Mouse (Mus musculus) right cerebral cortex, postnatal 25 days (tissue): Measurements from ENCODE around the gene Ndufaf2.

ENCODE experiments used
- DNase-seq: peaks from one replicate; pipeline ENCODE4 v3.0.0; 2022

Gene Ndufaf2

GRCm38 (mm10) chr13:108158465-108159240 is at the start of gene Ndufaf2, which contains the start of gene Ercc8:
Gene Ndufaf2, minus strand, starts transcription at chr13:108158623.
Gene Ercc8, plus strand, starts transcription at chr13:108158731.
- peak; percentile 94 for DNase-seq

DNA sequence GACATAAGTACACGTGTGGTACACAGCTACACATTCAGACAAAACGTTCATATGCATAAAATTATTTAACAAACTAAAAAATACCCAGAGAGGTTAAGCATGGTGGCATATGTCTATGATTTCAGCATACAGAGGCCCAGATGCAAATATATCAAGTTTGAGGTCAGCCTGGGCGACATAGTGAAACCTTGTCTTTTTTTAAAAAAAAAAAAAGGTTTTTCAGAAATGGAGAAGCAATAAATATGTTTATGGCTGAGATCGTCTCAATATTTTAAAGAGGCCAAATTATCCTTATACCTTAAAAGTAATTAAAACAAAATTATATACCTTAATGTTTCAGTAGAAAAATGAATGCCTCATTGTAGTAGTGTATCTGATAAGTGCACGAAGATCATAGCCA is 49.7 kb upstream of the Ndufaf2 start:
- DNase-seq, result no peak

DNA sequence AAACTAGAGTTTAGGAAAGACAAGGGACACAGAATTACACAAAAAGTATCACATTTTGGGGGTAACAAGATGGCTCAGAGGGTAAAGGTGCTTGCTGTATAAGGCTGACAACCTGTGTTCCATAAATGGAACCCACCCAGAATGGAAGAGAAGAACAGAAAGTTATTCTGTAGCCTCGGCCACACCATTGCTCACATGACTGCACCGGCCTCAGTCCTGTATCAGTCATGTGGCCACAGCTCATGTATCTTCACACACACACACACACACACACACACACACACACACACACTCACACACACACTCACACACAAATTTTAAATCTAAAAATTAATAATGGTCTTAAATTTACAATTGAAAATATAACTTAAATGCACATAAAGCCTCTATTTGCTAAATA is 49.0 kb upstream of the Ndufaf2 start:
- DNase-seq, result no peak

- DNase-seq, result no peak
These were observed 46.4 kb upstream of the Ndufaf2 start for GRCm38 (mm10) chr13:108204857-108205256.

DNA sequence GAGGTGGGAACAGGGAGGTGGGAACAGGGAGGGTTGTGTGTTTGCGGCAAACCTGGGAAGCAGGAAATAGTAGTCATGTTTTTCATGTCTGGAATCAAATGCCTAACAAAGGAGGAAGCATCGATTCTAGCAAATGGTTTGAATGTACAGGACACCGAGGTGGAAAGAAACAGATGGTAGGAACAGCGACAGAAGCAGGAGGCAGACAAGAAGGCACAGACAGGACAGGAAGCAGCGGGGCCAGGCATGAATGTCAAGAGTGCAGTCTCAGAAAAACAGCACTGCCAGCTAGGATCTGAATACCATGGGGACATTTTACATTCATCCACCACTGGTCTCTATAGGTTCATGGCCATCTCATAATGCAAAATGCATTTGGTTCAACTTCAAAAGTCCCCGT is 37.1 kb upstream of the Ndufaf2 start:
- no peak for DNase-seq

GRCm38 (mm10) chr13:108191074-108191720 is 32.8 kb upstream of the Ndufaf2 start:
- peak; percentile 52 for DNase-seq

- no peak for DNase-seq
These were observed 29.6 kb upstream of the Ndufaf2 start for GRCm38 (mm10) chr13:108187994-108188393.

DNA sequence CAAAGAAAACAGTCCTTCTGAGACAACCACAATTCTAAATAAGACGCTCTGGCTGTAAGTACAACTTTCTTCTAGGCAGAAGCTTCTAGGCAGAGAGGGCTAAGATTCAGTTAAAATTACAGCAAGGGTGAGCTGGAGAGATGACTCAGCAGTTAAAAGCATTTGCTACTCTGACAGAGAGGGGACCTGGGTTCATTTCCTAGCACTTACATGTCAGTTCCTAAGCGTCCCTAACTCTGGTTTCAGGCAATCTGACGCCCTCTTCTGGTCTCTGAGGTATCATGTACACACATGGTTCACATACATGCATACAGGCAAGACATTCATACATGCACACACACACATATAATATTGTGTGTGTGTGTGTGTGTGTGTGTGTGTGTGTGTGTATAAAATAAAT is 27.1 kb upstream of the Ndufaf2 start:
- DNase-seq, result no peak

- DNase-seq, result no peak
These were observed 26.4 kb upstream of the Ndufaf2 start for GRCm38 (mm10) chr13:108184743-108185255.

- no peak for DNase-seq
These were observed 22.4 kb upstream of the Ndufaf2 start for GRCm38 (mm10) chr13:108180821-108181220.

- no peak for DNase-seq
These were observed 21.2 kb upstream of the Ndufaf2 start for GRCm38 (mm10) chr13:108179618-108180017.

GRCm38 (mm10) chr13:108170511-108170910 is 12.1 kb upstream of the Ndufaf2 start:
- DNase-seq, result no peak

GRCm38 (mm10) chr13:108170002-108170401 is 11.6 kb upstream of the Ndufaf2 start:
- DNase-seq, result no peak

- DNase-seq, result no peak
These were observed 6.2 kb upstream of the Ndufaf2 start for GRCm38 (mm10) chr13:108164621-108165020.

GRCm38 (mm10) chr13:108163912-108164311 is 5.5 kb upstream of the Ndufaf2 start:
- DNase-seq, result no peak

GRCm38 (mm10) chr13:108159963-108160362 is 1.5 kb upstream of the Ndufaf2 start:
- no peak for DNase-seq

- DNase-seq, result no peak
These were observed 785 bp upstream of the Ndufaf2 start for GRCm38 (mm10) chr13:108159241-108159575.

- no peak for DNase-seq
These were observed 525 bp downstream of the Ndufaf2 start for GRCm38 (mm10) chr13:108157732-108158464.

DNA sequence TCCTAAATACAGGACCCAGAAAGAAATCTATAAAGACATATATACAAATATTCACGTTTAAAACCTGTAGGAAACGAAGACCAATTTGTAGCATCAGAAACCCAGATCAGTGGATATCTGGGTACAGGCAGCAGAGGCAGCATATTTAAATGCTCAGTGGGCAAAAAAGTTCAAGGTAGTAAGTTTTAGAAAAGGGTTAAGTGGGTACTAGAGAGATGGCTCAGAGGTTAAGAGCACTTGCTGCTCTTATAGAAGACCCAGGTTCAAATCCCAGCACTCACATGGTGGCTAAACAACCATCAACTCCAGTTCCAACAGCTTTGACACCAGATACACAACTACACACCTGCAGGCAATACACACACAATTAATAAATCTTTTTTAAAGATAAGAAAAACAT is 1.3 kb downstream of the Ndufaf2 start:
- DNase-seq, result no peak

- DNase-seq, result no peak
These were observed 5.6 kb downstream of the Ndufaf2 start for GRCm38 (mm10) chr13:108152650-108153372.

- no peak for DNase-seq
These were observed 6.6 kb downstream of the Ndufaf2 start for GRCm38 (mm10) chr13:108151782-108152181.

- no peak for DNase-seq
These were observed 14.3 kb downstream of the Ndufaf2 start for GRCm38 (mm10) chr13:108144086-108144485.
